Mouse (Mus musculus) olfactory bulb, adult 2 months (tissue): Measurements from ENCODE around the gene Muc2.

ENCODE experiments used
- CTCF ChIP-seq: fragments of 200-500 bp; IDR thresholded peaks from 2 replicates; pipeline ENCODE4 v1.5.1; 2012; ENCODE audit warnings: low read depth, mild to moderate bottlenecking, low read length, moderate library complexity; ENCODE audit not compliant: insufficient read depth
- POLR2A ChIP-seq: fragments of 200-500 bp; IDR thresholded peaks from 2 replicates; pipeline ENCODE4 v1.6.1; 2012; ENCODE audit warnings: mild to moderate bottlenecking, low read depth, low read length, moderate library complexity; ENCODE audit not compliant: insufficient read depth

- TF ChIP-seq CTCF, result no peak
- TF ChIP-seq POLR2A, result no peak
Measured at GRCm38 (mm10) chr7:141662223-141662622, 27.9 kb upstream of the Muc2 start.
